12 mouse cellular contexts compared by ENCODE assay signal in genomic region chr11:98380106-98380505, GRCm38 (mm10). TPM values are rescaled to one million over a fixed set of nuclear protein-coding genes. Genes with fewer than 3 reads are reported as not detected.
A peak's percentile ranks its signal among the peaks of the same experiment; 100 is the strongest.
DNase-seq lines count a peak whose midpoint lies in the region; ATAC-seq and TF ChIP-seq lines count a peak whose summit lies in the region.
"Had no signal": no experiment of that assay in that cellular context is flagged by ENCODE, and none has a peak within 500 bp of the region (broad histone marks: within the 10 kb centered on the region; RNA-seq: fewer than 3 reads in every experiment).

No protein-coding gene starts in this region.

- WGBS in forebrain, embryonic 14.5 days: 67% methylated on average over 6 of the region's 6 CpGs
- WGBS in forebrain, embryonic 10.5 days: 84% methylated on average over 6 of the region's 6 CpGs
- 70% methylated on average over 6 of the region's 6 CpGs for WGBS in forebrain, embryonic 16.5 days

- H3K27ac ChIP-seq in forebrain, embryonic 14.5 days (ENCODE audit: low read depth, low read length): 0 out of 2 replicates have a peak overlapping the region, but pooled peaks have one; percentile 17
- H3K27ac ChIP-seq in forebrain, embryonic 10.5 days: no peak overlapping the region
- H3K27ac ChIP-seq in left cerebral cortex, adult 2 months: no peak overlapping the region
- peak overlapping the region; percentile 31; the same call in 1 of the 2 replicates for H3K27ac ChIP-seq in forebrain, embryonic 16.5 days (ENCODE audit: low read length)
- H3K27ac ChIP-seq: lung, embryonic 15.5 days had no signal

- peak; percentile 70 for DNase-seq in forebrain, embryonic 14.5 days (ENCODE audit: low spot score)
- DNase-seq in forebrain, embryonic 10.5 days (ENCODE audit: extremely low spot score, low spot score): no peak
- peak; percentile 91 for DNase-seq in left cerebral cortex, postnatal 4 days
- DNase-seq in left cerebral cortex, adult 2 months (ENCODE audit: extremely low spot score in 1 of 2, low spot score in 2 of 2): no peak
- DNase-seq in kidney, postnatal 25 days: peak; percentile 72 to 80
- DNase-seq in adrenal gland, adult 2 months: no peak
- DNase-seq in retina, postnatal 1 day: no peak
- DNase-seq: thymus, postnatal 14 days had no signal

- 0 out of 2 replicates have a peak, but pooled peaks cover 2% of the 10 kb centered on the region for H3K27me3 ChIP-seq in forebrain, embryonic 14.5 days (replicated peaks; ENCODE audit: control insufficient read depth, insufficient read depth, low read length)
- H3K27me3 ChIP-seq in forebrain, embryonic 10.5 days (ENCODE audit: poor library complexity, severe bottlenecking): peaks cover 21% of the 10 kb centered on the region
- no peaks in the 10 kb centered on the region for H3K27me3 ChIP-seq in forebrain, embryonic 16.5 days (replicated peaks; ENCODE audit: control insufficient read depth, insufficient read depth, low read length)

- intact Hi-C loops in left cerebral cortex, postnatal 4 days (cut with DNase I): no loop called here
- intact Hi-C loops in left cerebral cortex, adult 2 months (cut with DNase I): no loop called here

- no peak overlapping the region for H3K4me2 ChIP-seq in forebrain, embryonic 14.5 days (ENCODE audit: low read length)
- H3K4me2 ChIP-seq in forebrain, embryonic 16.5 days (ENCODE audit: low read length): no peak overlapping the region
- H3K4me2 ChIP-seq: lung, embryonic 15.5 days had no signal

- no peaks in the 10 kb centered on the region for H3K9me3 ChIP-seq in forebrain, embryonic 14.5 days (replicated peaks; ENCODE audit: control insufficient read depth, low read length)
- no peaks in the 10 kb centered on the region for H3K9me3 ChIP-seq in forebrain, embryonic 10.5 days
- no peaks in the 10 kb centered on the region for H3K9me3 ChIP-seq in forebrain, embryonic 16.5 days (ENCODE audit: control insufficient read depth, low read length)
- H3K9me3 ChIP-seq: lung, embryonic 15.5 days had no signal

- no peak overlapping the region for H3K4me3 ChIP-seq in forebrain, embryonic 14.5 days (ENCODE audit: low read depth, low read length)
- H3K4me3 ChIP-seq in forebrain, embryonic 10.5 days: no peak overlapping the region
- no peak overlapping the region for H3K4me3 ChIP-seq in left cerebral cortex, adult 2 months
- no peak overlapping the region for H3K4me3 ChIP-seq in forebrain, embryonic 16.5 days (replicated peaks; ENCODE audit: low read length)
- H3K4me3 ChIP-seq: lung, embryonic 15.5 days had no signal

- TF ChIP-seq CTCF in left cerebral cortex, adult 2 months (IDR thresholded peaks at IDR 0.05): no peak

- peaks cover 59% of the 10 kb centered on the region for H3K36me3 ChIP-seq in forebrain, embryonic 14.5 days (ENCODE audit: control insufficient read depth, insufficient read depth, low read length)
- H3K36me3 ChIP-seq in forebrain, embryonic 10.5 days (replicated peaks): peaks cover 66% of the 10 kb centered on the region
- peaks cover 21% of the 10 kb centered on the region for H3K36me3 ChIP-seq in forebrain, embryonic 16.5 days (ENCODE audit: control insufficient read depth, insufficient read depth)

- no peak overlapping the region for H3K9ac ChIP-seq in forebrain, embryonic 14.5 days (ENCODE audit: low read length)
- no peak overlapping the region for H3K9ac ChIP-seq in forebrain, embryonic 16.5 days (replicated peaks; ENCODE audit: low read depth, low read length)
- H3K9ac ChIP-seq: lung, embryonic 15.5 days had no signal

- no peak for ATAC-seq in forebrain, embryonic 14.5 days
- peak; percentile 38; the same call in 1 of the 2 replicates for ATAC-seq in forebrain, embryonic 16.5 days

- H3K4me1 ChIP-seq in forebrain, embryonic 14.5 days (ENCODE audit: control insufficient read depth, insufficient read depth, low read length): no peaks in the 10 kb centered on the region
- peaks cover 16% of the 10 kb centered on the region for H3K4me1 ChIP-seq in forebrain, embryonic 10.5 days
- peaks cover 9% of the 10 kb centered on the region for H3K4me1 ChIP-seq in forebrain, embryonic 16.5 days (replicated peaks; ENCODE audit: control insufficient read depth, insufficient read depth, low read length)

RNA-seq across cellular contexts. Expression of gene Tcap, which starts 3.5 kb away (rescaled TPM):
- 0.23 TPM in 1 of 2 replicates, not detected in the other for polyA plus RNA-seq in forebrain, embryonic 14.5 days (2014; fragmentation: Nextera tagmentation; extraction: Ambion mirVana)
- 0.15 TPM in 1 of 2 replicates, not detected in the other for polyA plus RNA-seq in forebrain, embryonic 10.5 days (2016; fragmentation: Nextera tagmentation; extraction: Ambion mirVana)
- total RNA-seq in left cerebral cortex, postnatal 4 days (2021): under 1 TPM; 0.56 to 0.64 TPM
- total RNA-seq in left cerebral cortex, adult 2 months (2021): 1 to 10 TPM; 8.7 to 10.0 TPM
- polyA plus RNA-seq in forebrain, embryonic 16.5 days (2015; fragmentation: Nextera tagmentation; extraction: Ambion mirVana): 0.23 and 0.26 TPM in 2 replicates
- total RNA-seq in adrenal gland, adult 2 months (2021): under 1 TPM; 0.31 to 0.32 TPM
- polyA plus RNA-seq in adrenal gland, adult 2 months (2012; rRNA removed): 0.46 and 0.54 TPM in 2 replicates
- total RNA-seq: MEL had no signal

RNA-seq across cellular contexts. Expression of gene Pnmt, which starts 6.1 kb away (rescaled TPM):
- polyA plus RNA-seq in forebrain, embryonic 14.5 days (2014; fragmentation: Nextera tagmentation; extraction: Ambion mirVana): 0.32 and 0.36 TPM in 2 replicates
- polyA plus RNA-seq in forebrain, embryonic 10.5 days (2016; fragmentation: Nextera tagmentation; extraction: Ambion mirVana): not detected in 2 replicates
- 1 to 10 TPM in 1 of 2 experiments, not detected in 1; 1.0 TPM for total RNA-seq in left cerebral cortex, postnatal 4 days (2021)
- total RNA-seq in left cerebral cortex, adult 2 months (2021): under 1 TPM in 1 of 2 experiments, not detected in 1; 0.51 TPM
- polyA plus RNA-seq in forebrain, embryonic 16.5 days (2015; fragmentation: Nextera tagmentation; extraction: Ambion mirVana): 0.21 and 0.86 TPM in 2 replicates
- 100 to 1,000 TPM; 314 to 601 TPM for total RNA-seq in adrenal gland, adult 2 months (2021)
- polyA plus RNA-seq in adrenal gland, adult 2 months (2012; rRNA removed): 379 and 598 TPM in 2 replicates
- total RNA-seq: MEL had no signal
- polyA plus RNA-seq: spleen, adult 2 months had no signal

RNA-seq across cellular contexts. Expression of gene Pgap3, which starts 20.2 kb away (rescaled TPM):
- 6.1 and 6.9 TPM in 2 replicates for polyA plus RNA-seq in forebrain, embryonic 14.5 days (2014; fragmentation: Nextera tagmentation; extraction: Ambion mirVana)
- 10.0 and 10.1 TPM in 2 replicates for polyA plus RNA-seq in forebrain, embryonic 10.5 days (2016; fragmentation: Nextera tagmentation; extraction: Ambion mirVana)
- total RNA-seq in left cerebral cortex, postnatal 4 days (2021): 1 to 10 TPM; 7.6 to 9.2 TPM
- 10 to 100 TPM; 10.2 to 11.9 TPM for total RNA-seq in left cerebral cortex, adult 2 months (2021)
- 7.4 and 9.4 TPM in 2 replicates for polyA plus RNA-seq in forebrain, embryonic 16.5 days (2015; fragmentation: Nextera tagmentation; extraction: Ambion mirVana)
- total RNA-seq in adrenal gland, adult 2 months (2021): 1 to 10 TPM; 4.7 to 5.9 TPM
- 18.4 and 20.3 TPM in 2 replicates for polyA plus RNA-seq in adrenal gland, adult 2 months (2012; rRNA removed)

RNA-seq across cellular contexts. Expression of gene Stard3, which starts 21.9 kb away (rescaled TPM):
- polyA plus RNA-seq in forebrain, embryonic 14.5 days (2014; fragmentation: Nextera tagmentation; extraction: Ambion mirVana): 43.8 and 46.6 TPM in 2 replicates
- polyA plus RNA-seq in forebrain, embryonic 10.5 days (2016; fragmentation: Nextera tagmentation; extraction: Ambion mirVana): 39.8 and 41.0 TPM in 2 replicates
- total RNA-seq in left cerebral cortex, postnatal 4 days (2021): 10 to 100 TPM; 21.3 to 26.0 TPM
- 10 to 100 TPM; 35.7 to 42.4 TPM for total RNA-seq in left cerebral cortex, adult 2 months (2021)
- 52.8 and 56.3 TPM in 2 replicates for polyA plus RNA-seq in forebrain, embryonic 16.5 days (2015; fragmentation: Nextera tagmentation; extraction: Ambion mirVana)
- 10 to 100 TPM; 20.8 to 23.5 TPM for total RNA-seq in adrenal gland, adult 2 months (2021)
- polyA plus RNA-seq in adrenal gland, adult 2 months (2012; rRNA removed): 65.3 and 67.8 TPM in 2 replicates

RNA-seq across cellular contexts. Expression of gene Ppp1r1b, which starts 31.9 kb away (rescaled TPM):
- 33.1 and 42.2 TPM in 2 replicates for polyA plus RNA-seq in forebrain, embryonic 14.5 days (2014; fragmentation: Nextera tagmentation; extraction: Ambion mirVana)
- 0.23 and 0.41 TPM in 2 replicates for polyA plus RNA-seq in forebrain, embryonic 10.5 days (2016; fragmentation: Nextera tagmentation; extraction: Ambion mirVana)
- total RNA-seq in left cerebral cortex, postnatal 4 days (2021): 10 to 100 TPM; 52.3 to 53.4 TPM
- total RNA-seq in left cerebral cortex, adult 2 months (2021): 100 to 1,000 TPM; 146 to 208 TPM
- polyA plus RNA-seq in forebrain, embryonic 16.5 days (2015; fragmentation: Nextera tagmentation; extraction: Ambion mirVana): 69.7 and 72.4 TPM in 2 replicates
- under 1 TPM; 0.17 to 0.55 TPM for total RNA-seq in adrenal gland, adult 2 months (2021)
- polyA plus RNA-seq in adrenal gland, adult 2 months (2012; rRNA removed): 0.22 and 0.37 TPM in 2 replicates

Comparison
In these comparisons a context has a peak if more than half of its experiments do, and no peak if none do; other contexts are left out.
1. DNase-seq: peak in forebrain, embryonic 14.5 days (single experiment), left cerebral cortex, postnatal 4 days (single experiment) and kidney, postnatal 25 days (2 of 2); none in forebrain, embryonic 10.5 days (single experiment), left cerebral cortex, adult 2 months (0 of 2), adrenal gland, adult 2 months (single experiment) and retina, postnatal 1 day (single experiment).
2. H3K27ac ChIP-seq: peak in forebrain, embryonic 14.5 days (single experiment) and forebrain, embryonic 16.5 days (single experiment); none in forebrain, embryonic 10.5 days (single experiment) and left cerebral cortex, adult 2 months (single experiment).
3. RNA of gene Pnmt, which starts 6.1 kb away (polyA plus RNA-seq): 379 to 598 TPM in adrenal gland, adult 2 months; 0.21 to 0.86 TPM in forebrain, embryonic 16.5 days, 0.32 to 0.36 TPM in forebrain, embryonic 14.5 days and not detected in forebrain, embryonic 10.5 days; every median in the first group is over 100 times any median in the second.